Comparison of ENCODE assay signal across 8 mouse cellular contexts in genomic region chr17:35822564-35822963, GRCm38 (mm10). TPM values are rescaled to one million over a fixed set of nuclear protein-coding genes. Genes with fewer than 3 reads are reported as not detected.
DNase-seq lines count a peak whose midpoint lies in the region; ATAC-seq lines count a peak whose summit lies in the region.

No protein-coding gene starts in this region.

- peaks cover 22% of the 10 kb centered on the region for H3K36me3 ChIP-seq in embryonic facial prominence, embryonic 12.5 days
- peaks cover 19% of the 10 kb centered on the region for H3K36me3 ChIP-seq in hindbrain, embryonic 14.5 days (replicated peaks; ENCODE audit: control insufficient read depth, insufficient read depth)
- H3K36me3 ChIP-seq in midbrain, embryonic 15.5 days (replicated peaks), result peaks cover 6% of the 10 kb centered on the region; the same call in 1 of the 2 replicates

- H3K9me3 ChIP-seq in embryonic facial prominence, embryonic 12.5 days, result no peaks in the 10 kb centered on the region
- H3K9me3 ChIP-seq in hindbrain, embryonic 14.5 days (ENCODE audit: control insufficient read depth, low read length), result no peaks in the 10 kb centered on the region
- H3K9me3 ChIP-seq in midbrain, embryonic 15.5 days, result no peaks in the 10 kb centered on the region

- H3K9ac ChIP-seq in embryonic facial prominence, embryonic 12.5 days, result peak overlapping the region; percentile 67; the same call in 1 of the 2 replicates
- peak overlapping the region; percentile 75 for H3K9ac ChIP-seq in hindbrain, embryonic 14.5 days
- H3K9ac ChIP-seq in midbrain, embryonic 15.5 days, result peak overlapping the region; percentile 68

- intact Hi-C loops in left cerebral cortex, postnatal 4 days (cut with DNase I), result loop anchor here (5.0 kb wide), 1 partner anchor 80 kb away; no protein-coding TSS in a partner anchor

- peak; percentile 22 for DNase-seq in left cerebral cortex, postnatal 4 days
- DNase-seq in left cerebral cortex, adult 11 months (ENCODE audit: low spot score), result no peak
- DNase-seq in hindbrain, embryonic 14.5 days (ENCODE audit: low spot score), result no peak
- DNase-seq in layer of hippocampus, adult 9-11 months, result no peak
- DNase-seq in frontal cortex, postnatal 14 days (ENCODE audit: low spot score in 2 of 2), result no peak

- peak overlapping the region; percentile 93 for H3K4me2 ChIP-seq in embryonic facial prominence, embryonic 12.5 days (replicated peaks)
- peak overlapping the region; percentile 67 for H3K4me2 ChIP-seq in hindbrain, embryonic 14.5 days (replicated peaks)
- H3K4me2 ChIP-seq in midbrain, embryonic 15.5 days, result peak overlapping the region; percentile 84

- ATAC-seq in embryonic facial prominence, embryonic 12.5 days (ENCODE audit: insufficient number of reproducible peaks, insufficient read depth, low FRiP score, low TSS enrichment), result peak; percentile 2; the same call in 1 of the 2 replicates
- ATAC-seq in hindbrain, embryonic 14.5 days (ENCODE audit: low FRiP score), result peak; percentile 17
- no peak; the same call in 1 of the 2 replicates for ATAC-seq in midbrain, embryonic 15.5 days (replicated peaks)
- ATAC-seq in cerebellum, adult (ENCODE audit: insufficient number of reproducible peaks, low FRiP score, low TSS enrichment), result no peak

- H3K27me3 ChIP-seq in embryonic facial prominence, embryonic 12.5 days, result no peaks in the 10 kb centered on the region
- H3K27me3 ChIP-seq in hindbrain, embryonic 14.5 days (ENCODE audit: control insufficient read depth, insufficient read depth, low read length), result peaks cover 15% of the 10 kb centered on the region
- H3K27me3 ChIP-seq in midbrain, embryonic 15.5 days (replicated peaks), result peaks cover 9% of the 10 kb centered on the region; the same call in 1 of the 2 replicates

- peaks cover 9% of the 10 kb centered on the region for H3K4me1 ChIP-seq in embryonic facial prominence, embryonic 12.5 days
- H3K4me1 ChIP-seq in hindbrain, embryonic 14.5 days (replicated peaks; ENCODE audit: control insufficient read depth, insufficient read depth, low read length), result peaks cover 30% of the 10 kb centered on the region
- peaks cover 32% of the 10 kb centered on the region for H3K4me1 ChIP-seq in midbrain, embryonic 15.5 days

- no peak overlapping the region for H3K27ac ChIP-seq in embryonic facial prominence, embryonic 12.5 days
- peak overlapping the region; percentile 67 for H3K27ac ChIP-seq in hindbrain, embryonic 14.5 days
- H3K27ac ChIP-seq in midbrain, embryonic 15.5 days, result peak overlapping the region; percentile 85

- H3K4me3 ChIP-seq in embryonic facial prominence, embryonic 12.5 days, result peak overlapping the region; percentile 60
- peak overlapping the region; percentile 55 for H3K4me3 ChIP-seq in hindbrain, embryonic 14.5 days (replicated peaks; ENCODE audit: low read length)
- peak overlapping the region; percentile 67 for H3K4me3 ChIP-seq in midbrain, embryonic 15.5 days

- 5% methylated on average over 11 of the region's 11 CpGs for WGBS in embryonic facial prominence, embryonic 12.5 days
- WGBS in hindbrain, embryonic 14.5 days, result 4% methylated on average over 11 of the region's 11 CpGs
- 2% methylated on average over 11 of the region's 11 CpGs for WGBS in midbrain, embryonic 15.5 days

RNA-seq across cellular contexts. Expression of gene Flot1, which starts 0.5 kb away (rescaled TPM):
- 100 to 1,000 TPM; 113 TPM for total RNA-seq in left cerebral cortex, postnatal 4 days (2021)
- polyA plus RNA-seq in embryonic facial prominence, embryonic 12.5 days (2016; fragmentation: Nextera tagmentation; extraction: Ambion mirVana), result 50.7 and 60.3 TPM in 2 replicates
- polyA plus RNA-seq in hindbrain, embryonic 14.5 days (2014; fragmentation: Nextera tagmentation; extraction: Ambion mirVana), result 86.3 and 96.6 TPM in 2 replicates
- polyA plus RNA-seq in midbrain, embryonic 15.5 days (2015; fragmentation: Nextera tagmentation; extraction: Ambion mirVana), result 86.8 and 98.0 TPM in 2 replicates

RNA-seq across cellular contexts. Expression of gene Ier3, which starts 1.1 kb away (rescaled TPM):
- total RNA-seq in left cerebral cortex, postnatal 4 days (2021), result 1 to 10 TPM; 4.8 to 5.1 TPM
- polyA plus RNA-seq in embryonic facial prominence, embryonic 12.5 days (2016; fragmentation: Nextera tagmentation; extraction: Ambion mirVana), result 6.9 and 8.9 TPM in 2 replicates
- polyA plus RNA-seq in hindbrain, embryonic 14.5 days (2014; fragmentation: Nextera tagmentation; extraction: Ambion mirVana), result 6.6 and 7.5 TPM in 2 replicates
- polyA plus RNA-seq in midbrain, embryonic 15.5 days (2015; fragmentation: Nextera tagmentation; extraction: Ambion mirVana), result 9.7 and 9.9 TPM in 2 replicates

RNA-seq across cellular contexts. Expression of gene Tubb5, which starts 15.5 kb away (rescaled TPM):
- 1,000 to 10,000 TPM; 2,525 to 2,580 TPM for total RNA-seq in left cerebral cortex, postnatal 4 days (2021)
- 1,266 and 1,271 TPM in 2 replicates for polyA plus RNA-seq in embryonic facial prominence, embryonic 12.5 days (2016; fragmentation: Nextera tagmentation; extraction: Ambion mirVana)
- polyA plus RNA-seq in hindbrain, embryonic 14.5 days (2014; fragmentation: Nextera tagmentation; extraction: Ambion mirVana), result 1,664 and 1,709 TPM in 2 replicates
- 1,854 and 1,858 TPM in 2 replicates for polyA plus RNA-seq in midbrain, embryonic 15.5 days (2015; fragmentation: Nextera tagmentation; extraction: Ambion mirVana)

RNA-seq across cellular contexts. Expression of gene Mdc1, which starts 18.8 kb away (rescaled TPM):
- 10 to 100 TPM; 30.1 to 30.4 TPM for total RNA-seq in left cerebral cortex, postnatal 4 days (2021)
- 15.1 and 21.3 TPM in 2 replicates for polyA plus RNA-seq in embryonic facial prominence, embryonic 12.5 days (2016; fragmentation: Nextera tagmentation; extraction: Ambion mirVana)
- 9.2 and 10.7 TPM in 2 replicates for polyA plus RNA-seq in hindbrain, embryonic 14.5 days (2014; fragmentation: Nextera tagmentation; extraction: Ambion mirVana)
- polyA plus RNA-seq in midbrain, embryonic 15.5 days (2015; fragmentation: Nextera tagmentation; extraction: Ambion mirVana), result 9.0 and 10.7 TPM in 2 replicates

RNA-seq across cellular contexts. Expression of gene Nrm, which starts 38.6 kb away (rescaled TPM):
- total RNA-seq in left cerebral cortex, postnatal 4 days (2021), result 1 to 10 TPM; 6.1 to 7.0 TPM
- 39.9 and 43.9 TPM in 2 replicates for polyA plus RNA-seq in embryonic facial prominence, embryonic 12.5 days (2016; fragmentation: Nextera tagmentation; extraction: Ambion mirVana)
- 18.2 and 20.3 TPM in 2 replicates for polyA plus RNA-seq in hindbrain, embryonic 14.5 days (2014; fragmentation: Nextera tagmentation; extraction: Ambion mirVana)
- 18.6 and 18.9 TPM in 2 replicates for polyA plus RNA-seq in midbrain, embryonic 15.5 days (2015; fragmentation: Nextera tagmentation; extraction: Ambion mirVana)

Comparison
In these comparisons a context has a peak if more than half of its experiments do, and no peak if none do; other contexts are left out.
1. ATAC-seq: peak in embryonic facial prominence, embryonic 12.5 days (single experiment) and hindbrain, embryonic 14.5 days (single experiment); none in midbrain, embryonic 15.5 days (single experiment) and cerebellum, adult (single experiment).
2. Peak in every context shown above with its lines, with median percentiles within 50 percentile points of each other: H3K4me2 ChIP-seq, H3K4me3 ChIP-seq and H3K9ac ChIP-seq.